Mouse (Mus musculus): Measurements from ENCODE around the gene Cdc42bpb. TPM values are rescaled to one million over a fixed set of nuclear protein-coding genes. Genes with fewer than 3 reads are reported as not detected.

The Cdc42bpb gene
- polyA plus RNA-seq, 1 experiment: 48.1 TPM

DNA sequence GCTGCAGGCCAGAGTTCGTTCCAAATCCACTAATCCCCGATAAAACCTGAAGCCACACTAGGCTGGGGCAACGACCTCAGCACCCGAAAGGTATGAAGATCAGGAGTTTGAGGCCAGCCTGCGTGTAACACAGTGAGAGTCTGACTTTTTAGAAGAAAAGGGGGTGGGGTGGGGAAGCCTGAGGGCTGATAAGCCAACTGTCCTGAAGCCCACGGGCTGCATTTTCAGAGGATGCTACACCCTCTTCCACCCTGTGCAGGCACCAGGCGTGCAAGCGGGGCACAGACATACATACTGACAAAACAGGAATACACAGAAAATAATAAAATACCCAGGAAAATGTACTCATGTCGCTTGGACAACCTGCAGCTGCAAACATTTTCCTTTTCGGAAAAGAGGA lies 65.7 kb downstream of the Cdc42bpb start:
- TF ChIP-seq MAX (IDR thresholded peaks at IDR 0.05): no peak
- TF ChIP-seq USF1 (IDR thresholded peaks at IDR 0.05; ENCODE audit: low read depth): no peak
- TF ChIP-seq MYOD1 (IDR thresholded peaks at IDR 0.05; ENCODE audit: control insufficient read depth, insufficient read length, low read depth): no peak
- no peak for TF ChIP-seq FOSL1 (IDR thresholded peaks at IDR 0.05; ENCODE audit: insufficient read depth, low read length, poor library complexity, severe bottlenecking)
- no peak for TF ChIP-seq MYOG (IDR thresholded peaks at IDR 0.05; ENCODE audit: control insufficient read depth, extremely low read depth, insufficient read length)
- no peak for TF ChIP-seq CTCF (IDR thresholded peaks at IDR 0.05; ENCODE audit: control insufficient read depth, insufficient read depth, insufficient read length)
- TF ChIP-seq CEBPB (IDR thresholded peaks at IDR 0.05; ENCODE audit: low read depth): no peak

DNA sequence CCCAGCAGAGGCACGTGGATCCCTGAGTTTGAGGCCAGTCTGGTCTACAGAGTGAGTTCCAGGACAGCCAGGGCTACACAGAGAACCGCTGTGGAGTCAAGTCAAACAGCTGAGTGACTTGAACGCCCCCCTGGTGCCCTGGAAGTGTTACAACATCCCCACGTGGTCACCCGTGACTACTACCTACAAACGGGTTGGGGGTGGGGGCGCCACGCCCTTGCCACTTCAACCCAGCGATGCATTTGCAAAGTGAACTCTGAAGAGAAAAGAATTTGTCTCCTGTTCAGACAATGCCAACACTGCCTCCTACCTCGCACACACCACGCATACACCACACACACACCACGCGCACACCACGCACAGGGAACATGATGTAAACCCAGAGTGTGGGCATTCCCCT lies 67.6 kb downstream of the Cdc42bpb start:
- peaks cover 66% of the 10 kb centered on the region for H3K36me3 ChIP-seq (ENCODE audit: control insufficient read depth, insufficient read depth)

More for the DNA sequence above, 65.7 kb downstream of the Cdc42bpb start:
- Histone ChIP-seq H3K27me3 (ENCODE audit: control insufficient read depth, insufficient read depth, insufficient read length) (no peaks in the 10 kb centered on the region), H3ac (ENCODE audit: control insufficient read depth, insufficient read length, low read depth) (no peak overlapping the region), H3K36me3 (ENCODE audit: control insufficient read depth, insufficient read depth) (peaks cover 74% of the 10 kb centered on the region), H3K79me2 (ENCODE audit: control insufficient read depth, insufficient read depth) (no peaks in the 10 kb centered on the region), H3K79me3 (ENCODE audit: low read depth) (no peaks in the 10 kb centered on the region), H3K4me3 (ENCODE audit: insufficient read depth, poor library complexity, severe bottlenecking) (no peak overlapping the region)

DNA sequence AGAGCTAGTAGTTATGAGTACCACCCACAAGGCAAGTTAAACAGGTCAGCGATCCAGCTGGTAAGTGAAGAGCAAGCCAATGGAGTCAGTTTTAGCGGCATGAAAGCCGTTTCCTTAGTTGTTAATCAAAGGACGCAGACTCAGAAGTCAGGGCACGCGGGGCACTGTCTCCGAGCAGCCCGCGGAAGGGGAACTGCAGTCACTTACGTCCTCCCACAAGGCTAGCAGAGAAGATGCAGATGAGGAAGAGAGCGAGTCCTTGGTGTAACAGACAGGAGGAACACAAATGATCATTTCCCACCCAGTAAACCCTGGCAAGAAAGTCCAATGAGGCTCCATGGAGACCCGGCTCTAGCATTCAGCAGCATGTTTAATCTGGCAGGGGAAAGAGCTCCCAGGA lies 68.3 kb downstream of the Cdc42bpb start:
- no peak overlapping the region for H3K4me3 ChIP-seq (ENCODE audit: insufficient read depth, poor library complexity, severe bottlenecking)
- H3K79me3 ChIP-seq (ENCODE audit: low read depth): no peaks in the 10 kb centered on the region
- H3K27me3 ChIP-seq (ENCODE audit: control insufficient read depth, insufficient read depth, insufficient read length): no peaks in the 10 kb centered on the region
- H3K36me3 ChIP-seq (ENCODE audit: control insufficient read depth, insufficient read depth): peaks cover 65% of the 10 kb centered on the region
- no peak overlapping the region for H3ac ChIP-seq (ENCODE audit: control insufficient read depth, insufficient read length, low read depth)
- TF ChIP-seq MYOD1 (IDR thresholded peaks at IDR 0.05; ENCODE audit: control insufficient read depth, insufficient read length, low read depth) (no peak), FOSL1 (IDR thresholded peaks at IDR 0.05; ENCODE audit: insufficient read depth, low read length, poor library complexity, severe bottlenecking) (no peak), CEBPB (IDR thresholded peaks at IDR 0.05; ENCODE audit: low read depth) (no peak), USF1 (IDR thresholded peaks at IDR 0.05; ENCODE audit: low read depth) (no peak), CTCF (IDR thresholded peaks at IDR 0.05; ENCODE audit: control insufficient read depth, insufficient read depth, insufficient read length) (no peak), MYOG (IDR thresholded peaks at IDR 0.05; ENCODE audit: control insufficient read depth, extremely low read depth, insufficient read length) (no peak)
- H3K79me2 ChIP-seq (ENCODE audit: control insufficient read depth, insufficient read depth): no peaks in the 10 kb centered on the region

More for the DNA sequence above, 67.6 kb downstream of the Cdc42bpb start:
- Histone ChIP-seq H3K79me2 (ENCODE audit: control insufficient read depth, insufficient read depth) (no peaks in the 10 kb centered on the region), H3K79me3 (ENCODE audit: low read depth) (no peaks in the 10 kb centered on the region), H3ac (ENCODE audit: control insufficient read depth, insufficient read length, low read depth) (no peak overlapping the region), H3K27me3 (ENCODE audit: control insufficient read depth, insufficient read depth, insufficient read length) (no peaks in the 10 kb centered on the region), H3K4me3 (ENCODE audit: insufficient read depth, poor library complexity, severe bottlenecking) (no peak overlapping the region)
- TF ChIP-seq USF1 (IDR thresholded peaks at IDR 0.05; ENCODE audit: low read depth) (no peak), FOSL1 (IDR thresholded peaks at IDR 0.05; ENCODE audit: insufficient read depth, low read length, poor library complexity, severe bottlenecking) (no peak), MYOD1 (IDR thresholded peaks at IDR 0.05; ENCODE audit: control insufficient read depth, insufficient read length, low read depth) (no peak), MYOG (IDR thresholded peaks at IDR 0.05; ENCODE audit: control insufficient read depth, extremely low read depth, insufficient read length) (no peak), CEBPB (IDR thresholded peaks at IDR 0.05; ENCODE audit: low read depth) (no peak), MAX (IDR thresholded peaks at IDR 0.05) (no peak), CTCF (IDR thresholded peaks at IDR 0.05; ENCODE audit: control insufficient read depth, insufficient read depth, insufficient read length) (no peak)

DNA sequence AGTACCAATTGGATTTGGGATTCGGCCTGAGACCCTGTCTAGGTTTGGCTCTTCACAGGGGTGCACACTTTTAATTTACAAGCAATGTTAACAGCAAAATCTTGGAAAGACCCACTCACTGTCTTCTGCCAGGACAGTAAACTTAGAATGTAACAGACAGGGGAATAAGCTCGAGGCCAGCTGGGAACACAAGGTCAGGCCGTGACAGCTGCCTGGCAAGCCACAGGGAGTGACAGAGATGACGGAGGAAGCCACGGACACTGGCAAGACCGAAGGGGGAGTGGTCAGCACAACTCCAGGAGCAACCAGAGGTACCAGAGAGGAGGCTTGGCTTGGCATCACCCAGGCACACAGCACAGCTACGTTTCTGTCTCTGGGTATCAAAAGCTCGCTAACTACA lies 70.7 kb downstream of the Cdc42bpb start:
- Histone ChIP-seq H3K27me3 (ENCODE audit: control insufficient read depth, insufficient read depth, insufficient read length) (no peaks in the 10 kb centered on the region), H3K36me3 (ENCODE audit: control insufficient read depth, insufficient read depth) (peaks cover 70% of the 10 kb centered on the region), H3K79me2 (ENCODE audit: control insufficient read depth, insufficient read depth) (no peaks in the 10 kb centered on the region), H3K4me3 (ENCODE audit: insufficient read depth, poor library complexity, severe bottlenecking) (no peak overlapping the region), H3ac (ENCODE audit: control insufficient read depth, insufficient read length, low read depth) (no peak overlapping the region), H3K79me3 (ENCODE audit: low read depth) (no peaks in the 10 kb centered on the region)
- TF ChIP-seq FOSL1 (IDR thresholded peaks at IDR 0.05; ENCODE audit: insufficient read depth, low read length, poor library complexity, severe bottlenecking) (no peak), MYOD1 (IDR thresholded peaks at IDR 0.05; ENCODE audit: control insufficient read depth, insufficient read length, low read depth) (no peak), MYOG (IDR thresholded peaks at IDR 0.05; ENCODE audit: control insufficient read depth, extremely low read depth, insufficient read length) (no peak), CEBPB (IDR thresholded peaks at IDR 0.05; ENCODE audit: low read depth) (no peak), USF1 (IDR thresholded peaks at IDR 0.05; ENCODE audit: low read depth) (no peak), CTCF (IDR thresholded peaks at IDR 0.05; ENCODE audit: control insufficient read depth, insufficient read depth, insufficient read length) (no peak), MAX (IDR thresholded peaks at IDR 0.05) (no peak)

DNA sequence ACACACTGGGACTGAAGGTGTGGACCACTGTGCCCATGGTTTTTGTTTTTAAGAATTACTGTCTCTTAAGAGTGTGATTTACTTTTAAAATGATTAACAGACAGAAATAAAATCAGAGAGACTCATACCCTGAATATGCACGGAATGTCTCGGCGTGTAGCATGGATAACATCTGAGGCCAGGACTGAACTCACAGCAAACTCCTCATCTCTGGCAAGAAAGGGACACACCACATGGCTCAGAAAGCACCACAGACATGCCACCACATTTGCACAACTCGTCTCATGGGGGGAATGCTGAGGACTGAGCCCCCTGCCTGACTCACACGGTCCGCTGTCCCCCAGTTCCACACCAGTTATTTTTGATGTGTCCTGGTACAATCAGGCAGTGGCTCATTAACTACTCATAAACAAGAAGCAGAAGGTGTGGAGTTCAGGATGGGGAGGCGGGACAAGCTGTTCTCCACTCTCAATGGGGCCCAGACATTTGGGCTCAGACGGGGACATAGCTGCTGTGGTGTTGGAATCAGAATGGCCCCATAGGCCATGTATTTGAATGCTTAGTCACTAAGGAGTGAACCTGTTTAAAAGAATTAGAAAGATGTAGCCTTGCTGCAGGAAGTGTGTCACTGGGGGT lies 73.7 kb downstream of the Cdc42bpb start:
- H3K79me3 ChIP-seq (ENCODE audit: low read depth): no peaks in the 10 kb centered on the region
- no peaks in the 10 kb centered on the region for H3K27me3 ChIP-seq (ENCODE audit: control insufficient read depth, insufficient read depth, insufficient read length)
- TF ChIP-seq USF1 (IDR thresholded peaks at IDR 0.05; ENCODE audit: low read depth) (no peak), CTCF (IDR thresholded peaks at IDR 0.05; ENCODE audit: control insufficient read depth, insufficient read depth, insufficient read length) (no peak), FOSL1 (IDR thresholded peaks at IDR 0.05; ENCODE audit: insufficient read depth, low read length, poor library complexity, severe bottlenecking) (no peak), MYOD1 (IDR thresholded peaks at IDR 0.05; ENCODE audit: control insufficient read depth, insufficient read length, low read depth) (no peak)
- no peaks in the 10 kb centered on the region for H3K79me2 ChIP-seq (ENCODE audit: control insufficient read depth, insufficient read depth)
- peaks cover 70% of the 10 kb centered on the region for H3K36me3 ChIP-seq (ENCODE audit: control insufficient read depth, insufficient read depth)
- H3K4me3 ChIP-seq (ENCODE audit: insufficient read depth, poor library complexity, severe bottlenecking): no peak overlapping the region
- H3ac ChIP-seq (ENCODE audit: control insufficient read depth, insufficient read length, low read depth): no peak overlapping the region

DNA sequence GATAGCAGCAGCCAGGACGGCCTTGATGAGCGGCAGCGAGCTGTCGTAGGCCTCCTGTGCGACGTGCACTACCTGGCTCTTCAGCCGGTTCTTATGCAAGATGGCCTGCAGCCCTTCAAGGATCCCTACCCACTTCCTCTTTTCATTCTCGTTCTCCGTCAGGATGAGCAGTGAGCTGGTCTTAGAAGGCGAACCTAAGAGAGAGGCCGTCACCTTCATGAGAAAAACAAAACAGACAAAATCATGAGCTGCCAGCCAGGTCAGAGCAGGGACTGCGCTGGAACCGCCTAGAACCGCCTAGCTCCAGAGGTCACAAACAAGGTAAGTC lies 75.5 kb downstream of the Cdc42bpb start:
- H3K79me3 ChIP-seq (ENCODE audit: low read depth): no peaks in the 10 kb centered on the region
- H3ac ChIP-seq (ENCODE audit: control insufficient read depth, insufficient read length, low read depth): no peak overlapping the region
- H3K36me3 ChIP-seq (ENCODE audit: control insufficient read depth, insufficient read depth): peaks cover 78% of the 10 kb centered on the region
- H3K27me3 ChIP-seq (ENCODE audit: control insufficient read depth, insufficient read depth, insufficient read length): no peaks in the 10 kb centered on the region
- H3K79me2 ChIP-seq (ENCODE audit: control insufficient read depth, insufficient read depth): no peaks in the 10 kb centered on the region
- TF ChIP-seq FOSL1 (IDR thresholded peaks at IDR 0.05; ENCODE audit: insufficient read depth, low read length, poor library complexity, severe bottlenecking): no peak
- TF ChIP-seq MYOD1 (IDR thresholded peaks at IDR 0.05; ENCODE audit: control insufficient read depth, insufficient read length, low read depth): no peak
- no peak overlapping the region for H3K4me3 ChIP-seq (ENCODE audit: insufficient read depth, poor library complexity, severe bottlenecking)

Data from C2C12 (cell line).